Mouse (Mus musculus): ENCODE data around the gene Hebp1. TPM values are rescaled to one million over a fixed set of nuclear protein-coding genes. Genes with fewer than 3 reads are reported as not detected.

Hebp1 gene
- polyA plus RNA-seq, 1 experiment from 2014 or later: 7.6 TPM

DNA sequence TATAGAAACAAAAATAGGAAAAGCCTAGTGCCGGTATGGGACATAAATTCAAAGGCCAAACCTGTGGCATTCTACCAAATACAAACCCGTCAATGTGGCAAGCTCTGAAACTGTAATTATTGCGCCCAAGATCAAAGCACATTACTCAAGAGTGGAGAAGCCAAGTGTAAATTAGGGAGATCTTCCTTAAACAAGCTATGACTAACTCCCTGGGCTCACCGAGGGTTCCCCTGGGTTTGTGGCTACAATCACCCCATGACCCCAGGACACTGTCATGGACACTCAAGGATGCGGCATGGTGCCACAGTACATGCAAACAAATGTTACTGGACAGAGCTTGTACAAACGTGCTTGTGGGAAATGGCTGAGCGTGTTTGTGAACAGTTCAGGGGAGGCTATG is 64.7 kb downstream of the Hebp1 start:
- no peak overlapping the region for H3K27ac ChIP-seq
- H3K4me1 ChIP-seq: peaks cover 14% of the 10 kb centered on the region
- no peaks in the 10 kb centered on the region for H3K36me3 ChIP-seq (replicated peaks)
- no peak for DNase-seq (ENCODE audit: extremely low spot score, low spot score)
- 88% methylated on average over 7 of the region's 7 CpGs for WGBS
- no peaks in the 10 kb centered on the region for H3K27me3 ChIP-seq (ENCODE audit: poor library complexity, severe bottlenecking)
- H3K4me3 ChIP-seq: no peak overlapping the region
- H3K9me3 ChIP-seq: no peaks in the 10 kb centered on the region

DNA sequence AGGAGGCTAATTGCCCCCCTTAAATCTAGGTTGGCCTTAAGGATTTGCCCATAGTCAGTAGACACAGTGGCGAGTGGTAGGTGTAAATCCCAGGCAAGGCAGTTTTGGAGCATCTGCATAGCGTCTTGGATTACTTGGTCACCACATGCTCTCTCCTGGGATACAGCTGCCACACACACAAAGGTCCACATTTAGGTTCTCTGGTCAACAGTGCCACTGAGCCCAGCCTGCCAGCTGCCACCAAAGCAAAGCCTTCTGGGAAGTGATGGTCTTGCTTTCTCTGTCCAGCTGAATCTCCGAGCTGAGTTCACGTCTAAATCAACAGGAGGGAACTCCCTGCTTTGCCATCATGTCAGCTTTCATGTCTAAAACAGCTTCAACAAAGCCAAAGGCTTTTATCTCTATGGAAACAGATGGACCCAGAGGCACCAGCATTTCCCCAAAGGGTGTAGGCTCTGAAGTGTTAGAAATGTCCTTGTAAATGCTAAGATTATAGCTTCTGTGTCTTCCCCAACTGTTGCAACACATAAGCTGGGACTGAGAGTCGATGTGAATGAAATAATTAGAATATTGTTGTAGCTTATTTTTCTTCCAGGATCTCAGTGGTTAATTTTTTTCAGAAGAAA is 73.0 kb downstream of the Hebp1 start:
- Histone ChIP-seq H3K36me3 (replicated peaks) (no peaks in the 10 kb centered on the region), H3K4me1 (no peaks in the 10 kb centered on the region), H3K4me3 (no peak overlapping the region), H3K27me3 (ENCODE audit: poor library complexity, severe bottlenecking) (no peaks in the 10 kb centered on the region), H3K9me3 (peaks cover 1% of the 10 kb centered on the region; the same call in 1 of the 2 replicates), H3K27ac (no peak overlapping the region)
- WGBS: 76% methylated on average over 5 of the region's 5 CpGs
- DNase-seq (ENCODE audit: extremely low spot score, low spot score): no peak

GRCm38 (mm10) chr6:135118183-135118582 is 79.6 kb downstream of the Hebp1 start, which contains the start of gene Gprc5d:
Gene Gprc5d (minus strand): TSS chr6:135118283.
- DNase-seq (ENCODE audit: extremely low spot score, low spot score): no peak
- 93% methylated on average over 5 of the region's 5 CpGs for WGBS
- Histone ChIP-seq H3K4me1 (peaks cover 4% of the 10 kb centered on the region), H3K9me3 (peaks cover 7% of the 10 kb centered on the region; the same call in 1 of the 2 replicates), H3K27me3 (ENCODE audit: poor library complexity, severe bottlenecking) (0 out of 2 replicates have a peak, but pooled peaks cover 8% of the 10 kb centered on the region), H3K4me3 (no peak within 1 kb of the TSS), H3K36me3 (replicated peaks) (no peaks in the 10 kb centered on the region), H3K27ac (no peak within 1 kb of the TSS)

DNA sequence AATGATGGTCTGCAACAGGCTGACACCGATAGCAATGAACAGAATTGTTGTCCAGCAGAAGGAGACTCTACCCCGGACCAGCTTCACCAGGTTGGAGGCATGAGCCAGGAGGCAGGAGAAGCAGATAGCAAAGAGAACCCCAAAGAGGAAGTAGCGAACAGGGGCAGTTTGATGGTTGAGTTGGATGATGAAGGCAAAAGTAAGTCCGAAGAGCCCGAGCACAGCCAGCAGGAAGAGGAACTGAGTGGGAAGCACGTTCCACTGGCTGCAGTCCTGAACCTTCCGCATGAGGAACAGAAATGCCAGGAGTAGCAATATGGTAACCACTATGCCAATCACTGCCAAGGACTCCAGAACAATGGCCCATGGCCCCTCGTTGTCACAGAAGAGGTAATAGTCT is 81.3 kb downstream of the Hebp1 start:
- 92% methylated on average over 8 of the region's 8 CpGs for WGBS
- H3K27me3 ChIP-seq (ENCODE audit: poor library complexity, severe bottlenecking): 0 out of 2 replicates have a peak, but pooled peaks cover 8% of the 10 kb centered on the region
- no peak for DNase-seq (ENCODE audit: extremely low spot score, low spot score)

DNA sequence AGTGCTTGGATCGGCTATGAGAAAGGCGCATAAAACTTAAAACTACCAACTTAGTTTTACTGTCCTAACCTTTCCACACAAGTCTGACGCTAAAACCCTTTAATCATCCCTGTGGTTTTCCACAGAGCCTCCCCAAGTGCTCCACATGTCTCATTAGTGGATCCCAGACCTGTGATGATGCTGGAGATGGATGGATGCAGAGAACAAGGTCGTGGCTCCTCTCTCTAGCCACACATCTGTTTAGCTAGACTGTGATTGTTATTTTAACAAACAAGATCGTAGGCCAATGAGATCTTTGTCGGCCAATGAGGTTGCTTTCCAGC is 84.7 kb downstream of the Hebp1 start:
- WGBS: 30% methylated on average over 6 of the region's 6 CpGs
- Histone ChIP-seq H3K4me1 (peaks cover 17% of the 10 kb centered on the region), H3K27ac (no peak overlapping the region), H3K27me3 (ENCODE audit: poor library complexity, severe bottlenecking) (peaks cover 8% of the 10 kb centered on the region; the same call in 1 of the 2 replicates), H3K9me3 (no peaks in the 10 kb centered on the region), H3K4me3 (no peak overlapping the region), H3K36me3 (replicated peaks) (no peaks in the 10 kb centered on the region)
- no peak for DNase-seq (ENCODE audit: extremely low spot score, low spot score)

More for the DNA sequence above, 81.3 kb downstream of the Hebp1 start:
- Histone ChIP-seq H3K27ac (no peak overlapping the region), H3K36me3 (replicated peaks) (no peaks in the 10 kb centered on the region), H3K9me3 (peaks cover 7% of the 10 kb centered on the region; the same call in 1 of the 2 replicates), H3K4me3 (no peak overlapping the region), H3K4me1 (peaks cover 17% of the 10 kb centered on the region)

DNA sequence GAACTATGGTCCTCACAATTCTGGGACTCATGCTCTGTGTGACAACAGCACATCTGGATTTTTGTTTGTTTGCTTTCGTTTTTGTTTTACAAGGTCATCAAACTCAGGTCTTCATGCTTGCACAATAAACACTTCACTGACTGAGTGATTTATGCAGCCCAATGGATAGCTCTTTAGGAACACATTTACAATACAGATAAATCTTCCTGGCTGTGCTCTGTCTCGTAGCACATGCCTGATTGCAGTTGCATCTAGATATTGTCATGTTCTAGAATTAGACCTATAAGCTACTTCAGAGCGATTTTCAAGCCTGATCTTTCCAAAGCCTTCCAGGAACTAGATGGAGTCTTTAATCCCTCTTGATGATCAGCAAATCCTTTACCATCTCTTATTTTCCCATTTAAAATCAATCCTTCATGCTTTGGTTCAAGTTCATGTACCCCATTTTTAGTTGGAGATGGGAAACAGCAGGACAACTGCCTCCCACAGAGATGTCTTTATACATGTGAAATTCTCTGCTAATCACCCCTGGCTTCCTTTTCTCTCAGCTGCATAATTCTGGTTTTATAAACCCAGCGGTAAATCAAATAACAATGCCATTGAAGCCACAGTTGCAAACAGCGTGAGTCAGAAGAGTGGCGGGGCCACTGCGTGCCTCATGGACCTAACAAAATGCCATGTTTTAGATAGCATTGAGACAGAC is 85.3 kb downstream of the Hebp1 start:
- Histone ChIP-seq H3K4me3 (no peak overlapping the region), H3K27me3 (ENCODE audit: poor library complexity, severe bottlenecking) (peaks cover 8% of the 10 kb centered on the region; the same call in 1 of the 2 replicates), H3K4me1 (peaks cover 17% of the 10 kb centered on the region), H3K9me3 (no peaks in the 10 kb centered on the region), H3K36me3 (replicated peaks) (no peaks in the 10 kb centered on the region), H3K27ac (0 out of 2 replicates have a peak overlapping the region, but pooled peaks have one; percentile 13)
- DNase-seq (ENCODE audit: extremely low spot score, low spot score): peak; percentile 26
- WGBS: 25% methylated on average over 7 of the region's 7 CpGs

- 90% methylated on average over 6 of the region's 6 CpGs for WGBS
- Histone ChIP-seq H3K36me3 (replicated peaks) (no peaks in the 10 kb centered on the region), H3K4me3 (no peak overlapping the region), H3K9me3 (no peaks in the 10 kb centered on the region), H3K27ac (no peak overlapping the region), H3K4me1 (peaks cover 10% of the 10 kb centered on the region), H3K27me3 (ENCODE audit: poor library complexity, severe bottlenecking) (peaks cover 6% of the 10 kb centered on the region; the same call in 1 of the 2 replicates)
- no peak for DNase-seq (ENCODE audit: extremely low spot score, low spot score)
Measured at GRCm38 (mm10) chr6:135107014-135107413, 90.8 kb downstream of the Hebp1 start.

DNA sequence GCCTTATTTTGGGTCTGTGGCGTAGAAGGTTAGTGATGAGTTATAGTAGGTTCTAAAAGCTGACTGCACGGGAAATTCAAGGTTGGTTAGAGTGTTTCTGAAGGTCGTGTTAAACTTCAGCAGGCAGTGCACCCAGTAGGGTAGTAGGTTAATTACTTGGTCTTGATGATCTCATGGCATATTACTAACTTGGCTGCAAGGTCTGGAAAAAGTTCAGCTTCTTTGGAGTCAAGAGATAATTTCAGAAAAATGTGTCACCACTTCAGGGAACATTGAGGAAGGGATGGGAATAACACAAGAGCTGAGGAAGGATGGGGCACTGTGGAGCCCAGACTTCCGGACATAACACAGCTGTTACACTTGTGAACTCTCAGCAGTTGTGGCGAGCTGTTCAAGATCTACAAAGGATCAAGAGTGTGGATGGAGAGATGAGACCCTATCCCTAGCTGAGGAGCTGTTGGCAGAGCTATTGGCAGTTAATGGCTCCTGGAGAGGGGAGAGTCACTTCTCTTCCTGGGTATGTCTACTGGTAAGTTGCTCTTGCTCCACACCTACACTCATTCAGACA is 95.0 kb downstream of the Hebp1 start:
- no peaks in the 10 kb centered on the region for H3K36me3 ChIP-seq (replicated peaks)
- H3K4me3 ChIP-seq: no peak overlapping the region
- H3K27me3 ChIP-seq (ENCODE audit: poor library complexity, severe bottlenecking): peaks cover 6% of the 10 kb centered on the region; the same call in 1 of the 2 replicates
- DNase-seq (ENCODE audit: extremely low spot score, low spot score): no peak
- H3K27ac ChIP-seq: no peak overlapping the region
- no peaks in the 10 kb centered on the region for H3K9me3 ChIP-seq
- 85% methylated on average over 5 of the region's 5 CpGs for WGBS
- H3K4me1 ChIP-seq: peaks cover 9% of the 10 kb centered on the region

DNA sequence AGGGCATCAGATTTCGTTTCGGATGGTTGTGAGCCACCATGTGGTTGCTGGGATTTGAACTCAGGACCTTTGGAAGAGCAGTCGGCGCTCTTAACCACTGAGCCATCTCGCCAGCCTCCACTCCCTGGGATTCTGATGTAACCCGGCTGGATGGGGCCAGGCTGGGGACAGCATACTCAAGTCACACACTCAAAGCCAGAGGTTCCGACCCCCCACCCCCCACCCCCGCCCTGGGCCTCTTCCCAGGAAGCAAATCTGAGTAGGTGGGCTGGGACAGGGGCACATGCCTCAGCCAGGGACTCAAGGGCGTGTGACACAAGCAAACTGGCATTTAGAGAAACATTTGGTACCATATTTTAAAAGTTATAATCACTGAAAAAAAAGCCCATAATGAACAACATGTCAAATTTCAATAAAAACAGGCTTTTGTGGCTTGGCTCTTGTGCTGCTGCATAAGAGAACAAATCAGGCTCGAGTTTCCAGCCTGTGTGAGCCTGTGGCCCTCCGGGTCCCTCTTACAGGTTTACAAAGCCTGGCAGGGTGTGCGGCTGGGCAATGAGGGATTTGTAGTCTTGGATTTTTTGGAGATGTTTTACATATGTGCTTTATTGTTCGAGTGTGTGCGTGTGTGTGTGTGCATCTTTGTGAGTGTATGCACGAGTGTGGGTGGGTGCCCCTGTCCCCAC is 96.9 kb downstream of the Hebp1 start:
- Histone ChIP-seq H3K36me3 (replicated peaks) (no peaks in the 10 kb centered on the region), H3K9me3 (no peaks in the 10 kb centered on the region), H3K27me3 (ENCODE audit: poor library complexity, severe bottlenecking) (peaks cover 6% of the 10 kb centered on the region; the same call in 1 of the 2 replicates), H3K4me3 (no peak overlapping the region), H3K4me1 (peaks cover 11% of the 10 kb centered on the region), H3K27ac (no peak overlapping the region)
- WGBS: 84% methylated on average over 15 of the region's 15 CpGs
- DNase-seq (ENCODE audit: extremely low spot score, low spot score): no peak

DNA sequence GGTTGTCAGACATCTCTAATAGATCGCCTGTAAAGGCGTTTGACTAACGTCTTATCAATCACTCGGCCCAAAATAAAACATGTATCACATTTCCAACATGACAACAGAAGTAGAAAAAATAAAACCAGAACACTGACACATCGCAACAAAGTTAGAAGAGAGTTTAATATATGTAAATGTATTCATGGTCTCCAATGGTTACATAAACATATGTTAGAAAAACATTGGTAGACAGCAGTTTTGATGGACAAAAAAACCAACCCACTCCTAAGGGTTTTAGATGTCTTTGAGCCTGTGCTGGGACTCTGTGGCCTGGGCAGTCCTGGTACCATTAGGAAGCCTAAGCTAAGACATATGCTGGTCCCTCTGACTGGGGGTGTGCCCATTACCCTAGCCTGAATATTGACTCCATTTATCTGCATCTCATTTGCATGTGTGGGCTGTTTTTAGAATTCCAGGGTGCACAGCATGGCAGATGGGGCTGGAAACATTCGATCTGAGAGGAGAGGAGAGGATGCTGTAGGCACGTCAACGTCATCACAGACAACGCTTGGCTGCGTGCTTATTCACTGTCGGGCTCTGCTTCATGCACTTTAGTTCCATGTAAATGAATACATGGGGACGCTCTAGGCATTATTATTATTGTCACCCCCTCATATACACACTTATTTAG is 104.9 kb downstream of the Hebp1 start:
- peaks cover 9% of the 10 kb centered on the region; the same call in 1 of the 2 replicates for H3K27me3 ChIP-seq (ENCODE audit: poor library complexity, severe bottlenecking)
- peaks cover 15% of the 10 kb centered on the region for H3K4me1 ChIP-seq
- 93% methylated on average over 12 of the region's 12 CpGs for WGBS
- no peak for DNase-seq (ENCODE audit: extremely low spot score, low spot score)
- no peaks in the 10 kb centered on the region for H3K36me3 ChIP-seq (replicated peaks)
- no peak overlapping the region for H3K27ac ChIP-seq
- H3K4me3 ChIP-seq: no peak overlapping the region
- H3K9me3 ChIP-seq: no peaks in the 10 kb centered on the region

DNA sequence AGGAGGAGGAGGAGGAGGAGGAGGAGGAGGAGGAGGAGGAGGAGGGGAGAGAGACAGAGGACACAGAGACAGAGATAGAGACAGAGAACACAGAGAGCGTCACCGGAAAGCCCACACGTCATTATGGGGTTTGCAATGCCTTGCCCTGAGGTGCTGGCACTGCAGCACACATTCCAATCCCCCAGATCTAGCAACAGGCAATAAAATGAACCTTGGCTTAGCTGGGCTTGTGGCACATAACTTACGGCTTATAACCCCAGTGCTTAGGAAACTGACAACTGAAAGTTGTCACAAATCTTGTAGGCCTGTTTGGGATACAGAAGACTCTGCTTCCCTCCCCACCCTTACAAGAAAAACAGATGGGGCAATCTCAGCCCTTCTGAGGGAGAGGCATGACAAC is 107.2 kb downstream of the Hebp1 start:
- Histone ChIP-seq H3K27ac (no peak overlapping the region), H3K9me3 (no peaks in the 10 kb centered on the region), H3K27me3 (ENCODE audit: poor library complexity, severe bottlenecking) (peaks cover 9% of the 10 kb centered on the region; the same call in 1 of the 2 replicates), H3K4me1 (peaks cover 14% of the 10 kb centered on the region), H3K36me3 (replicated peaks) (no peaks in the 10 kb centered on the region), H3K4me3 (no peak overlapping the region)
- WGBS: 85% methylated on average over 4 of the region's 4 CpGs
- no peak for DNase-seq (ENCODE audit: extremely low spot score, low spot score)

- H3K36me3 ChIP-seq (replicated peaks): no peaks in the 10 kb centered on the region
- WGBS: 14% methylated on average over 8 of the region's 8 CpGs
- no peak overlapping the region for H3K4me3 ChIP-seq
- no peak overlapping the region for H3K27ac ChIP-seq
- DNase-seq (ENCODE audit: extremely low spot score, low spot score): no peak
- peaks cover 14% of the 10 kb centered on the region for H3K4me1 ChIP-seq
- peaks cover 9% of the 10 kb centered on the region; the same call in 1 of the 2 replicates for H3K27me3 ChIP-seq (ENCODE audit: poor library complexity, severe bottlenecking)
- no peaks in the 10 kb centered on the region for H3K9me3 ChIP-seq
Measured at GRCm38 (mm10) chr6:135089786-135090185, 108.0 kb downstream of the Hebp1 start.

All from forebrain, embryonic 10.5 days (tissue).